Mouse (Mus musculus): ENCODE measurements around the gene Pmepa1. TPM values are rescaled to one million over a fixed set of nuclear protein-coding genes. Genes with fewer than 3 reads are reported as not detected.

Gene Pmepa1
- 10 to 100 TPM; 29.4 to 57.0 (median 38.3) TPM for total RNA-seq (2022)

- peak; percentile 88 for DNase-seq
These were observed at the start of gene Pmepa1 for GRCm38 (mm10) chr2:173276409-173276808. Gene Pmepa1, minus strand, starts transcription at chr2:173276533.

DNA sequence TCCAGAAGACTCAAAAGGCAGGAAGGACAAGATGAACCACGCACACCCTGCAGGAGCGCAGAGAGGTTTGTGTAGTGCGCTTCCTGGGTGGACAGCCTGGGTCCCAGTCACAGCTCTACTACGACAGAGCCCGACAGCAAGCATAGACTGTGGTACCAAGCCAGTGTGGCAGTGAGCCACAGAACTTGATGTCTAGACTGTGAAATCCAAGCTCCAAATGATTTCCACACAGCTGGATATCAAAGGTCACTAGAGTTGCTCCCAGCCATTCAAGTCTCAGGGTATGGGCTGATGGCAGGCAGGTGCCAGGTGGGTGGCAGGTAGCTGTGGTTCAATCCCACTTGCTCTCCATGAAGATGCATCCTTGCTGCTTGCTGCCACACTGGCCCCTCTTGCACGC lies 45.4 kb upstream of the Pmepa1 start:
- DNase-seq = no peak

GRCm38 (mm10) chr2:173321194-173321593 lies 44.9 kb upstream of the Pmepa1 start:
- no peak for DNase-seq

GRCm38 (mm10) chr2:173314291-173314690 lies 38.0 kb upstream of the Pmepa1 start:
- no peak for DNase-seq

DNA sequence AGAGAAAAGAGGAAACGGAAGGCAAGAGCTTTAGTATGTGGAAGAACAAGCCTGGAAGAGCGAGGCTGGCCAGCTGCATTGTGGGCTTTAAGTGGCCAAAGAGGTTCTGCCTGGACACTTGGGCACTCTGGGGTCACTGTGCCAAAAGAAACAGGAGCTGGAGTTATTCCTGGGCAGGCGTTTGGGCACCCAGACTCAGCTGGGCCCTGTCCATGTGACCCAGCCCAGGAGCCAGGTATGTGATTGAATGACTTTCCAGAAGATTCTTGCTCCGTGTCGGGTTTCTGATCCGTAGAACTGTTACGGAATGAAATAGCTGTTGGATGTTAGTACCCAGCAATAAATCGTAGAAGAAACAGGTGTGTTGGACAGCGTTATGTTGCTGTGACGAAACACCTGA lies 32.2 kb upstream of the Pmepa1 start:
- DNase-seq = no peak

DNA sequence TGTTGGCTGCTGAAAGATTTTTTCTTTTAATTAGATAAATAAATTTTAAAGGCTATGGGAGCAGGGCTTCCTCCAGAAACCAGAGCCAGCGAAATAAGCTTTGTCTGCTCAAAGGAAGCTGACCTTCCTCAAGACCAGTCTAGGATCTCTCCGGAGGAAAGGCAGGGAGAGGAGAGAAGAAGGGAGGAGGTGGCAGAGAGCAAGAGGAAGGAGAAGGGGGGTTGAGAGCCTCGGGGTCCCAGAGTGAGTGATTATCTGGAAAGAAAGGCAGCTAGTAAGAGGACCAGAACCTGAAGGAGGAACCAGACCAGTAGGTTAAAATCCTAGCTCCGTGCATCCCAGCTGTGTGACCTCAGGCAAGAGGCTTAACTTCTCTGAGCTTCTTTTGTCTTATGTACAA lies 31.7 kb upstream of the Pmepa1 start:
- no peak for DNase-seq

- DNase-seq = no peak
These were observed 31.2 kb upstream of the Pmepa1 start for GRCm38 (mm10) chr2:173307561-173307960.

GRCm38 (mm10) chr2:173306734-173307525 lies 30.6 kb upstream of the Pmepa1 start:
- DNase-seq = peak; percentile 75

DNA sequence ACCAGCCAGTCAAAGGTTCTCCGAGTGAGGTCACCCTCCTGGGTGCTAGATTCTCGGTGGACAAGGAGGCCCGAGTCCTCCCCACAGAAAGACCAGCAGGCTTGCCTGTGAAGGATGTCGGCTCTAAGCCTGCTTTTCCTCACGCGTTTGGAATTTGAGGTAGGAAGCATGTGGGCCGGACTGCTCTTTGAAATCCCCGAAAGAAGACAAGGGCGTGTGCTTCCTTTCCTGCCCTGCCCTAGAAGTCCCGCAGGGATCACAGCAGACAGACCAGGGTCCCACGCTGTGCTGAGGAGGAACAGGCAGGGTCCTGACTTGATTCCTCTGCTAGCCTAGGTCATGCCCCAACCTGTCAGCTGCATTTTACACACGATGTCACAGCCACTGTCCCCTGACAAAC lies 28.7 kb upstream of the Pmepa1 start:
- no peak for DNase-seq

DNA sequence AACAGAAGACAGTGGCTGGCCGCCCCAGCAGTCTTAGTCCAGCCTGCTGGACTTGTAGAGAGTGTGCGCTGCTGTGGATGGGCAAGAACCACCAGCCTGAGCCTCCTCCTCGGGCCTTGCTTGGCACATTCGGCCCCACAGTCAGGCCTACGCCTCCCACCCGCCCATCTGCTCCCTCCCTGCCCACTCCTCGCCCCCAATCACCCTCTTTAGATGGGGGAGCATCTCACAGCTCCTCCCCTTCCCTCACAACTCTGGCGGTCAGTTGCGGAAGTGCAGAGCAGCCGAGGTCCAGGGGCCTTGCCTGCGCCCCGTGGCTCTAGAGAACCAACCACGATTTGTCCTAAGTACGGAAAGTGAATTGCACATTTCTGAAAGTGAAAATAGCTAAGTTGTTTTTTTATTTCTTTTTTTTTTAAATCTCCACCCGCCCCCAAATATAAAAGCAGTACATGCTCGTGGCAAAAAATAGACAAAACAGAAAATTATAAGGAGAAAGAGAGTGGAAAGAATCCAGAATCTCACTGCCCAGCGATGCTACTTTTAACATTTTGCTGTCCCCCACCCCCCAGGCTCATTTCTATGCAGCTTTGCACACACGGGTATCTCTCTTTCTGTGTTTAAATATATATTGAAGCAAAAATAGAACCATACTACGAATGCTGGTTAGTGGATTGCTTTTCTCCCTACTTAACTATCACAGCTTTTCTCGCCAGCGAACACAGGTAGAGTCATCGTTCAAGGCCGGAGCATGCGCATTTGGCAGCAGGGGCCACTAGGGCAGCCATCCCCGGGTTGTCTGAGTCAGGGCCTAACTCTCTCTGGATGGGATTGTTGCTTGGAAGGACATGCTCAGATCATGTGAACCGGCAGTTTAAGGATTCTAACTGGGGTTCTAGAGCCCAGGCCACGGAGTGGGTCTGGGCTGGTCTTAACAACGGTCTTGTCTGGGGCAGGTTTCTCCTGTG lies 24.6 kb upstream of the Pmepa1 start:
- no peak for DNase-seq

DNA sequence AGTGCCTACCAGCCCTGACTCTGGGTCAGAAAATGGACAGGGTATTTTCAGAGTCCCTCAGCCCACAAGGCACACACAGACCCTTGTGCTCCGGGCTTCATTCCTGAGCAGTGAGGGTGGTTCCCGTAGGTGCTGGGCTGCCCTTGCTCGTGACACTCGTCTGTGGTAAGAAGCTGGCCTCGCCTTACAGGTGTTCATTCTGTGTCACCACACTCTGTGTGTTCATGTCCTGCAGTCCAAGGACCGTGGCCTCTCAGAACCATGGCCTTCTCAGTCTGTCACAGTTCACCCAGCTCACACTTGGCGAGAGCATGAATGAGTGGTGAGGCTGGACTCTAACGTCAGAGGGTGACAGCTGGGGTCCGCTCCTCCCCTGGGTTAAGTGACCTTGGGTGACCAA lies 20.1 kb upstream of the Pmepa1 start:
- DNase-seq = no peak

GRCm38 (mm10) chr2:173293042-173293441 lies 16.7 kb upstream of the Pmepa1 start:
- no peak for DNase-seq

- DNase-seq = no peak
These were observed 16.2 kb upstream of the Pmepa1 start for GRCm38 (mm10) chr2:173292551-173292950.

GRCm38 (mm10) chr2:173290981-173291380 lies 14.6 kb upstream of the Pmepa1 start:
- DNase-seq = no peak

GRCm38 (mm10) chr2:173289928-173290327 lies 13.6 kb upstream of the Pmepa1 start:
- DNase-seq = no peak

DNA sequence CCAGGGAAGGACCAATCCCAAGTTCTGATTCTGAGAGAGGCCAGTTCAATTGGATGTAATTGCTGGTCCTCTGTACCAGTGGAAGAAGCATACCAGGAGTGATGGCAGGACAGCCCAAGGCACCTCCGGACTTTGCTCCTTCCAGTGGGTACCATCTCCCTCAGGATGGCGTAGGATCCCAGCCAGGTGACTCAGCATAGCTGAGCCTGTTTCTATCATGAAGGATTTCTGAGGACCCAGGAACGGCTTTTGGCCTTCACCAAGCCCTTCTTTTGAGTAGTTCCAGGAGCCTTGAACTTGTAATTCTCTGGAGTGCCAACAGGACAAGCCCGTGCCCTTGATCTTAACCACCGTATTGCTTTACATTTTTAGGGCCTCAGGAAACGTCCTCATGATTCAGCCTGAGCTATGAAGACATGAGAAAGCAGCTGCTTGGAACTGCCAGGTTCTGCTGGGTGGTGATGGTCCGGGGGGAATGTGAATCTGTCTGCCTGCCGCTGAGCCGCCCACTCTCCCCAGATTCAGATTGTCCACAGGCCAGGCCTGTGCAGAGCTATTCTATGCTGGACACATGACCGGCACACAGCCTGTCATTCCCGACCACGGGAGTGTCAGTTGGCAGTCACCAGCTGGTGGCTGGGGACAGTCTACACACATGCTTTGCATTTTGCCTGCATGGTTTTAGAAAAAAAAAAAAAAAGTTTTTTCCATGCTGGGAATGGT lies 9.6 kb upstream of the Pmepa1 start:
- DNase-seq = no peak

GRCm38 (mm10) chr2:173284771-173285170 lies 8.4 kb upstream of the Pmepa1 start:
- no peak for DNase-seq

- no peak for DNase-seq
These were observed 5.9 kb upstream of the Pmepa1 start for GRCm38 (mm10) chr2:173282191-173282590.

DNA sequence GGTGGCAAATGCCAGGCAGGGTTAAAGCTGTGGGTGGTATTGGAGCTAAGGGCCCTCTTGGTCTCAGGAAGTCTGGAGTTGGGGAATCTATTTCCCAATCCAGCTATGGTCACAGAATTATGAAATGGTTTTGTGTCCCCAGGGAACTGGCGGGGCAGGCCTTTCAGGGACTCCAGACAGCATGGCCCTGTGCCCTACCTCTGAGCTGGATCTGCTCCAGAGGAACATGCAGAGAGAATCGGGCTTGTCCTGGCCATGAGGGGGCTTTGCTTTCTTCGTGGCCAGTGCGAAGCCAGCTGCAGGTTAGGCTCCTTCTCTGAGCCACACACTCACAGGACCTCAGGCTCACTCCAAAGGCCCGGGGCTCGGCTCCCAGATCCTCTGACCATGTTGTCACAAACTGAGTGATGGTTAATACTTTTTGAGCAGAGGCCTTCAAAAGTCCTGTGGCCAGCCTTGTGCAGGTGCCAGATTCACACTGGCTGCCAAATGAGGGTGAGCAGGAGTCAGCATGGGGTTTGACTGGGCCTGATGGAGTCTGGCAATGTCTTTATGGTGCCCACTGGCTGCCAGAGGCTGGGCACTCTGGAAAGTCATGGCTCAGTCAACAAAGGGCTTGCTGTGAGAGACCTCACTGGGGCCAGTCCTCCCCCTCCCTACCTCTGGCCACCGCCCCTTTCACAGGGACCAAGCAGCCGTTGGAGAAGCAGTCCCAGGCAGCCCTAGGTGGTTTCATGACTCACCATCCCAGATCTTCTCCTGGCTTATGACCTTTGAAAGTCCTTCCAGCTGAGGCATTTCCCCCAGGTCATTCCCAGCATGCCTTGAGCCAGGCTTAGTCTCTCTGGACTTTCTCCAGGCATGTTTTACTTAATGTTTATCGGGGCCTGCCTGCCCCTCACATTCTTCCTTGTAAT lies 4.9 kb upstream of the Pmepa1 start:
- peak; percentile 62 for DNase-seq

GRCm38 (mm10) chr2:173278846-173279580 lies 2.7 kb upstream of the Pmepa1 start:
- DNase-seq = no peak

GRCm38 (mm10) chr2:173276859-173277258 lies 526 bp upstream of the Pmepa1 start:
- no peak for DNase-seq
